Mouse (Mus musculus) right cerebral cortex, postnatal 4 days (tissue): ENCODE data around the gene Rrp7a.
"Not testable (repeated sequence)": the region's sequence is repeated elsewhere in the genome, so short reads cannot be mapped to it uniquely, and the experiment has no call there.

Experiments
- DNase-seq: peaks from one replicate; pipeline ENCODE4 v3.0.0-alpha.2; 2022

The Rrp7a gene

GRCm38 (mm10) chr15:83156929-83157666 lies 34.5 kb upstream of the Rrp7a start:
- DNase-seq: peak; percentile 52

GRCm38 (mm10) chr15:83155672-83156419 lies 33.2 kb upstream of the Rrp7a start:
- DNase-seq: no peak

GRCm38 (mm10) chr15:83154309-83154708 lies 31.7 kb upstream of the Rrp7a start:
- DNase-seq: no peak

- DNase-seq: no peak
These were observed 28.1 kb upstream of the Rrp7a start for GRCm38 (mm10) chr15:83150694-83151093.

GRCm38 (mm10) chr15:83150073-83150442 lies 27.5 kb upstream of the Rrp7a start:
- DNase-seq: no peak

- peak; percentile 95 for DNase-seq
These were observed 26.8 kb upstream of the Rrp7a start, which contains the start of gene Poldip3 for GRCm38 (mm10) chr15:83149196-83150072. TSS of gene Poldip3 (minus strand) at chr15:83149384.

GRCm38 (mm10) chr15:83148801-83149195 lies 26.2 kb upstream of the Rrp7a start:
- no peak for DNase-seq

- DNase-seq: no peak
These were observed 25.8 kb upstream of the Rrp7a start for GRCm38 (mm10) chr15:83148395-83148794.

- no peak for DNase-seq
These were observed 22.9 kb upstream of the Rrp7a start for GRCm38 (mm10) chr15:83145541-83145940.

- DNase-seq: no peak
These were observed 20.3 kb upstream of the Rrp7a start for GRCm38 (mm10) chr15:83142861-83143260.

- no peak for DNase-seq
These were observed 13.1 kb upstream of the Rrp7a start for GRCm38 (mm10) chr15:83135654-83136053.

- DNase-seq: no peak
These were observed 12.1 kb upstream of the Rrp7a start for GRCm38 (mm10) chr15:83134671-83135070.

- DNase-seq: no peak
These were observed 7.1 kb upstream of the Rrp7a start for GRCm38 (mm10) chr15:83129530-83130231.

GRCm38 (mm10) chr15:83127037-83127436 lies 4.4 kb upstream of the Rrp7a start:
- not testable (repeated sequence) for DNase-seq

GRCm38 (mm10) chr15:83126582-83126981 lies 4.0 kb upstream of the Rrp7a start:
- DNase-seq: no peak

- no peak for DNase-seq
These were observed 2.0 kb upstream of the Rrp7a start for GRCm38 (mm10) chr15:83124625-83125024.

- peak; percentile 62 for DNase-seq
These were observed 664 bp downstream of the Rrp7a start for GRCm38 (mm10) chr15:83121709-83122565.

GRCm38 (mm10) chr15:83118360-83118759 lies 4.2 kb downstream of the Rrp7a start:
- peak; percentile 59 for DNase-seq

GRCm38 (mm10) chr15:83115071-83115470 lies 7.5 kb downstream of the Rrp7a start:
- no peak for DNase-seq

- DNase-seq: no peak
These were observed 8.5 kb downstream of the Rrp7a start for GRCm38 (mm10) chr15:83114106-83114505.

- DNase-seq: peak; percentile 75
These were observed 9.7 kb downstream of the Rrp7a start for GRCm38 (mm10) chr15:83112898-83113297.

- no peak for DNase-seq
These were observed 10.7 kb downstream of the Rrp7a start for GRCm38 (mm10) chr15:83111874-83112273.
